Mouse (Mus musculus) T-cell, adult 2 months (primary cell): ENCODE measurements around the gene Ctla2a.
"Not testable (repeated sequence)": the region's sequence is repeated elsewhere in the genome, so short reads cannot be mapped to it uniquely, and the experiment has no call there.

Experiments used
- DNase-seq: peaks from one replicate; pipeline ENCODE4 v3.0.0; 2022; ENCODE audit warnings: low spot score

Gene Ctla2a

DNA sequence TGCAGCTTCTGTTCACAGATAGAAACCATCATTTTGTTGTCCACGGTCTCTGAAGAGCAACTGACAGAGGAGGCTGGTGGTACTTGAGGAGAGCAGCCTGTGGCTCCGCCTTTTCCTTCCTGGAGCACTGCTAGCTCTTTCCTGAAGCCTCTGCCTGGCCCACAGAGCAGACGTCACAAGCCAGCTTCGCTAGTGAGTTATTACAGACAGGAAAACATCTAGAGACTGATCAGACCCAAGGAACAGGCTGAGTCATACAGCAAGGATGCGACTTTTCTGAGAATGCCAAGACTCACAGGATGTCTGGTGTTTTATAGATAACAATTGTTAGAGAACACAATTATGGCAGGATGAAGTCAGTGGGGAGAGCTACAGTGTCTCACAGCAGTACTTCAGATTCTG, at the start of gene Ctla2a, which contains the start of gene Gm49391:
Gene Ctla2a, minus strand, starts transcription at position 126 of the 402 bp plus-strand sequence.
Gene Gm49391, minus strand, starts transcription at position 72 of the 402 bp plus-strand sequence.
- peak; percentile 67 for DNase-seq

- DNase-seq, result not testable (repeated sequence)
Observed at GRCm38 (mm10) chr13:60972319-60972718, 35.9 kb upstream of the Ctla2a start.

DNA sequence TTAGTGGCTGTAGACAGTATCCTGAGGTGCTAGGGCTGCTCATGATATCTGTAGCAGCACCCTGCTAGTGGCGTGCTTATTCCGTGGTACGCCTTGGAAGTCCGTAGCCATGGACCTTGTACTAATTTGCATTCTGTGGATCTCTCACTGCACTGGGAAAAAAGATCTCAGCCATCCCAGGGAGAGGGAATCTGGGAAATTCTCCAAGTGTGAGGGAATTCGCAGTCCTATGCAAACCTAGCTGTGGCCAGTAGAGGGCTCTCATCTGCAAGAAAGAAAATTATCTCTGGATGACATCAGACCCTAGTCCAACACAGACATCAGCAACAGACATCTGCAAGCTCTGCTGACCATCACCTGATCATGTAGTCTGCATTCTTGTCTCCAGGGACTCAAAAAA, 27.6 kb upstream of the Ctla2a start:
- not testable (repeated sequence) for DNase-seq

DNA sequence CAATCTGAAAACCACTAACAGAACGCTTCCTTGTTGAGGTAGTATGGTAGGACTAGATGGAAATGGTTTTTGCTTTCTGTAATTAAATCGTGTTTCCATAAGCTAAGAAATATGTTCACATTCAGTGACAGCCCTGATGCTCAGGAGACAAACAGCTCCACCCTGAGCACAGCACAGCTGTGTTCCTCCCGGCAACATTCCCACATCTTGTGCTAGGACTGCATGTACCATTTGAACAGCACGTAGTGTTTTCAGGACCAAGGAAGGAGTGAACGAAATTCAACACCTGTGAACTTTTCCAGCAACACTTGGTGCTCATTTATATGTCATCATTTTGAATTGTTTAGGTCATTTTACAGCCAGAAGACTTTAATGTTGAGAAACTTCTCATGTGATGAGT, 25.3 kb upstream of the Ctla2a start:
- no peak for DNase-seq

- DNase-seq, result not testable (repeated sequence)
Observed at GRCm38 (mm10) chr13:60941884-60942283, 5.5 kb upstream of the Ctla2a start, which contains the start of gene Tpbpa. Gene Tpbpa, minus strand, starts transcription at chr13:60941984.

- DNase-seq, result not testable (repeated sequence)
Observed at GRCm38 (mm10) chr13:60935490-60935889, 935 bp downstream of the Ctla2a start, which contains the start of gene Gm49393. Gene Gm49393, minus strand, starts transcription at chr13:60935590.

- DNase-seq, result not testable (repeated sequence)
Observed at GRCm38 (mm10) chr13:60904780-60905179, 31.6 kb downstream of the Ctla2a start, which contains the start of gene Tpbpb. Gene Tpbpb, minus strand, starts transcription at chr13:60904880.

DNA sequence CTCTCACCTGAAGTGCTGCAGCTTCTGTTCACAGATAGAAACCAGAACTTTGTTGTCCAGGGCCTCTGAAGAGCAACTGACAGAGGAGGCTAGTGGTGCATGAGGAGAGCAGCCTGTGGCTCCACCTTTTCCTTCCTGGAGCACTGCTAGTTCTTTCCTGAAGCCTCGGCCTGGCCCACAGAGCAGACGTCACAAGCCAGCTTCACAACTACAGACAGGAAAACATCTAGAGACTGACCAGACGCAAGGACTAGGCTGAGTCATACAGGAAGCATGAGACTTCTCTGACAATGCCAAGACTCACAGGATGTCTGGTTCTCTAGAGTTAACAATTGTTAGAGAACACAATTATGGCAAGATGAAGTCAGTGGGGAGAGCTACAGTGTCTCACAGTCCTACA, 39.1 kb downstream of the Ctla2a start, which contains the start of gene Ctla2b:
Gene Ctla2b, minus strand, starts transcription at position 120 of the 400 bp plus-strand sequence.
- peak; percentile 57 for DNase-seq

- DNase-seq, result not testable (repeated sequence)
Observed at GRCm38 (mm10) chr13:60896794-60897193, 39.6 kb downstream of the Ctla2a start, which contains the start of gene Gm49392. Gene Gm49392, minus strand, starts transcription at chr13:60896894.

DNA sequence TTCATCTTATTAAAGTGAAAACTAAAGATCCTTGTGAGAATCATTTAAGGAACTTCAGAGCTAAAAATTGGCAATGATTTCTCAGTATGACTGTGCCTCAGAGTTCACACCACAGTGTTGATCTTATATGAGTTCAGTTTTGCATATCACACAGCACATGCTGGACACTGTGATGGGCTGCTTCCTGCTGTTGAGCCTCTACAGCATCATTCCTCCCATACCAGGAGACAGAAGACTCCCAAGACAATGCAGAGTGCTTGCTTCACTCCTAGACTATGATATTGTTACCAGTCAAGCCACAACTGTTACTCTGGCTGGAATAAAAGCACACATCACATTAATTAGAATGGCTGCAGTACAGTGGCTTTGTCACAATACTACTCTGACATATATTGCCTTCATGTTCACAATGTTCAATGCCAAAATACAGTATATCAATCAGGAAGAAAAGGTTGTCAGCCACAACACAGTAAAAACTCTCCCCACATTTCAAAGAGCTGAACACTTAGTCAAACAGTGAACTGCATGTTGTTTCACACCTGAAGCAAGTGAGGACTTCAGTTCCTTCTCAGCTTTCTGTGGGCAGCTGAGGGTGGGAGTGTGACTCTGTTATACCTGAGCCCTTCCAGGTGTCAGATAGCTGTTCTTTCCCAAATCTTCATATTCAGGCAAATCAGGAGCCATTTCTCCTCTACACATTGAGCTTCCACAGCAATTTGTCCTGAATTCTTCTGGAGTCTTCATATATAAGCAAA, 40.8 kb downstream of the Ctla2a start:
- DNase-seq, result no peak

- DNase-seq, result no peak
Observed at GRCm38 (mm10) chr13:60892301-60892700, 44.1 kb downstream of the Ctla2a start.
